Mouse (Mus musculus) cerebellum, adult 2 months (tissue): ENCODE data around the gene Ror2.

Source experiments
- CTCF ChIP-seq: fragments of 200-500 bp; IDR thresholded peaks from 2 replicates; pipeline ENCODE4 v1.5.1; 2011; ENCODE audit warnings: low read depth, mild to moderate bottlenecking, control low read depth, low read length, moderate library complexity, borderline replicate concordance; ENCODE audit not compliant: insufficient read depth
- POLR2A ChIP-seq: fragments of 200-500 bp; IDR thresholded peaks from 2 replicates; pipeline ENCODE4 v1.6.1; 2011; ENCODE audit warnings: low read length, control low read depth, borderline replicate concordance; ENCODE audit not compliant: insufficient read depth

DNA sequence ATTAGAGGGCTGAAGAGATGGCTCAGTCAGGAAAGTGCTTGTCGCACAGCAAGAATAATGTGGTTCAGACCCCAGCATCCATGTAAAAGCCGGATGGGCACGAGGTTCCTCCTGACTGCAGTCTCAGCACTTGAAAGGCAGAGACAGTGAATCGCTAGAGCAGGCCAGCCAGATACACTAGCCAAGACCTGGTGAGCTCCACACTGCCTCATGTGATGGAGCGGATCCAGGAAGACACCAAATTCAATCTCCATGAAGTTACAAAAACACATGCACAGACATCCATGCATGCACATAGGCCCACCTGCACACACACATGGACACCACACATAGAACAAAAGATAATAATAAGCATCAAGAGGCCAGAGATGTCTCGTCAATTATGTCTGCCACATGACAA lies 64.7 kb downstream of the Ror2 start:
- TF ChIP-seq POLR2A (no peak), CTCF (no peak)
